Mouse (Mus musculus) brain, embryonic 14.5 days (tissue): ENCODE data around the gene Lman1l.

ENCODE experiments used
- CTCF ChIP-seq: fragments of 200-500 bp; IDR thresholded peaks from 2 replicates; pipeline ENCODE4 v1.5.1; 2012; ENCODE audit warnings: inconsistent platforms, mild to moderate bottlenecking, moderate library complexity, borderline replicate concordance; ENCODE audit not compliant: insufficient read depth, insufficient read length; ENCODE audit errors: extremely low read depth
- POLR2A ChIP-seq: fragments of 200-500 bp; IDR thresholded peaks from 2 replicates; pipeline ENCODE4 v1.6.1; 2012; ENCODE audit warnings: mild to moderate bottlenecking, inconsistent platforms, borderline replicate concordance; ENCODE audit not compliant: poor library complexity, insufficient read depth, insufficient read length, severe bottlenecking; ENCODE audit errors: extremely low read depth

DNA sequence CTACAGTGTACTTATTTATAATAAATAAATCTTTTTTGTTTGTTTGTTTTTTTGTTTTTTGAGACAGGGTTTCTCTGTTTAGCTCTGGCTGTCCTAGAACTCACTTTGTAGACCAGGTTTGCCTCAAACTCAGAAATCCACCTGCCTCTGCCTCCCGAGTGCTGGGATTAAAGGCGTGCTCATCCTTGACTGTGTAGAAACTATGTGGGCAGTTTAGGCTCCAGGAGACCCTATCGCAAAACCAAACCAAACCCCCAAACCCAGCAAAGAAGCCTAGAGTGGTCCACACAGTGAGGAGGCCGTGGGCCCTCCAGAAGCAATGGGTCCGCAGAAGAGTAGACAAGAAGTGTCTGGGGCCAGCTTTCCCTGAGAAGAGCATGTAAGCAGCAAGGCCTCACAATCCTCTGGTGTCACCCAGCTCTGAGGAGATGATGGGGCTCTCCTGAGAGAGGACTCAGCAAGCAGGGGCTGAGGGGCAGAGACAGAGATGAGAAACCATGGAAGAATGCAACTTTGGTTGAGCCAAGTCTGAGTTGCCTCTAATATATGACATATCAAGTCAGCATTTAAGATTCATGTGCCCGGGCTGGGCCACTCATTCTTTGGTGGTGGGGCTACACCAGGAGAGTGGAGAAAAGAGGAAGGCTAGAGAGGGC lies 29.7 kb upstream of the Lman1l start:
- TF ChIP-seq CTCF (no peak), POLR2A (no peak)
